18 mouse cellular contexts compared by ENCODE assay signal in the genomic region with DNA sequence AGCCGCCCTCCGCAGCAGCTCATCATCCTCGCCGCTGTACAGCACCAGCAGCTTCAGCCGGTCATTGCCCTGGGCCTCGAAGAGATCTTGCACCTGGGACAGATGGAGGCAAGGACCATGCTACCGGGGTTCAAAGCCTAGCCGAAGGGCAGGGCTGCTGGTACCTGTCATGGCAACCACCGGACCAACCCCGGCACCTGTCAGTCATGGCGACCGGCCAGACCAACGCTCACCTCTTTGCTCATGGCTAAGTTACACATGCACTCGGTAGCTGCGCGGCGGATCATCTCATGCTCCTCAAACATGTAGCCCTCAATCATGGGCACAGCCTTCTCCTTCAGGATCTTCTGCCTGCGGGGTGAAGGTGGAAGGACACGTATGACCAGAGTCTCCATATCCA. TPM values are rescaled to one million over a fixed set of nuclear protein-coding genes. Genes with fewer than 3 reads are reported as not detected.
DNase-seq lines count a peak whose midpoint lies in the region; TF ChIP-seq lines count a peak whose summit lies in the region.
"Had no signal": no experiment of that assay in that cellular context is flagged by ENCODE, and none has a peak within 500 bp of the region (broad histone marks: within the 10 kb centered on the region; RNA-seq: fewer than 3 reads in every experiment).

No protein-coding gene starts in this region.

- H3K4me1 ChIP-seq in heart, adult 2 months (ENCODE audit: control insufficient read depth, insufficient read depth, low read length) = peaks cover 3% of the 10 kb centered on the region; the same call in 1 of the 2 replicates
- H3K4me1 ChIP-seq in E14TG2a.4 (replicated peaks; ENCODE audit: low read depth, low read length) = peaks cover 46% of the 10 kb centered on the region

- no peak overlapping the region for H3K27ac ChIP-seq in heart, adult 2 months
- H3K27ac ChIP-seq: heart, embryonic 10.5 days; hindbrain, embryonic 14.5 days; intestine, embryonic 15.5 days had no signal

- H3K4me3 ChIP-seq in heart, adult 2 months = no peak overlapping the region
- peak overlapping the region; percentile 66 for H3K4me3 ChIP-seq in E14TG2a.4 (replicated peaks; ENCODE audit: low read length)
- H3K4me3 ChIP-seq: forebrain, embryonic 13.5 days; heart, embryonic 10.5 days; intestine, embryonic 15.5 days had no signal

- no peak for TF ChIP-seq EP300 in heart, adult 2 months (IDR thresholded peaks at IDR 0.05; ENCODE audit: insufficient read depth, low read depth, low read length)

- H3K9me3 ChIP-seq in E14TG2a.4 (ENCODE audit: low read length) = no peaks in the 10 kb centered on the region
- H3K9me3 ChIP-seq: forebrain, embryonic 13.5 days; G1E; heart, embryonic 10.5 days; intestine, embryonic 15.5 days had no signal

- peak; percentile 52 for DNase-seq in cerebellum, adult 11 months
- no peak for DNase-seq in cerebellum, postnatal 36 days
- DNase-seq in heart, adult 11 months = peak; percentile 95
- DNase-seq in heart, adult 2 months = no peak
- DNase-seq in ZHBTc4 (ENCODE audit: low read depth, low spot score) = peak; percentile 22
- no peak for DNase-seq in gastrocnemius, adult 8-10 months (ENCODE audit: low spot score in 2 of 2)
- DNase-seq: adrenal gland, postnatal 14 days; forebrain, postnatal 0 days; gastrocnemius, postnatal 25 days; heart, postnatal 10 days; heart, postnatal 4 days; kidney, adult 18-20 months had no signal

- no peak overlapping the region for H3K9ac ChIP-seq in heart, adult 2 months (ENCODE audit: low read depth, low read length)
- H3K9ac ChIP-seq: forebrain, embryonic 13.5 days; forebrain, postnatal 0 days; hindbrain, embryonic 14.5 days; intestine, embryonic 15.5 days had no signal

- intact Hi-C loops in heart, adult 2 months (cut with DNase I) = no loop called here

- H3K79me2 ChIP-seq in heart, adult 2 months (replicated peaks; ENCODE audit: control insufficient read depth, insufficient read depth, low read length) = no peaks in the 10 kb centered on the region

- TF ChIP-seq POLR2A in heart, adult 2 months (IDR thresholded peaks at IDR 0.05; ENCODE audit: insufficient read depth, low read depth, low read length) = no peak

- H3K36me3 ChIP-seq in heart, adult 2 months (ENCODE audit: control insufficient read depth, insufficient read depth, low read length) = no peaks in the 10 kb centered on the region
- H3K36me3 ChIP-seq in E14TG2a.4 (ENCODE audit: insufficient read depth, low read length) = peaks cover 57% of the 10 kb centered on the region

- 97% methylated on average over 19 of the region's 19 CpGs for WGBS in heart, adult 2 months

- no peaks in the 10 kb centered on the region for H3K27me3 ChIP-seq in heart, adult 2 months (ENCODE audit: control insufficient read depth, insufficient read depth, low read length)
- no peaks in the 10 kb centered on the region for H3K27me3 ChIP-seq in E14TG2a.4 (ENCODE audit: insufficient read depth, low read length)
- H3K27me3 ChIP-seq: forebrain, embryonic 13.5 days; intestine, embryonic 15.5 days had no signal

- TF ChIP-seq CTCF in heart, adult 2 months (IDR thresholded peaks at IDR 0.05) = no peak
- no peak for TF ChIP-seq CTCF in E14TG2a.4 (conservative IDR thresholded peaks at IDR 0.05; ENCODE audit: low read length)

RNA-seq across cellular contexts. Expression of a gene that starts 1.8 kb away (rescaled TPM):
- 1 to 10 TPM; 5.6 to 6.1 TPM for total RNA-seq in heart, adult 2 months (2021)
- polyA plus RNA-seq in heart, adult 2 months (2012; rRNA removed) = 7.0 and 7.4 TPM in 2 replicates
- 1 to 10 TPM; 5.6 to 7.7 (median 6.5) TPM for total RNA-seq in gastrocnemius, adult 8-10 months (2022)

RNA-seq across cellular contexts. Expression of a gene that starts 14.7 kb away (rescaled TPM):
- 10 to 100 TPM; 15.8 to 16.8 TPM for total RNA-seq in heart, adult 2 months (2021)
- 23.0 and 24.0 TPM in 2 replicates for polyA plus RNA-seq in heart, adult 2 months (2012; rRNA removed)
- 10 to 100 TPM; 10.4 to 14.9 (median 12.0) TPM for total RNA-seq in gastrocnemius, adult 8-10 months (2022)

RNA-seq across cellular contexts. Expression of a gene that starts 16.8 kb away (rescaled TPM):
- total RNA-seq in heart, adult 2 months (2021) = 10 to 100 TPM; 30.0 to 39.9 TPM
- polyA plus RNA-seq in heart, adult 2 months (2012; rRNA removed) = 47.7 and 77.5 TPM in 2 replicates
- 10 to 100 TPM; 22.9 to 26.1 (median 24.6) TPM for total RNA-seq in gastrocnemius, adult 8-10 months (2022)

RNA-seq across cellular contexts. Expression of a gene that starts 31.8 kb away (rescaled TPM):
- total RNA-seq in heart, adult 2 months (2021) = 1 to 10 TPM in 1 of 2 experiments, under 1 TPM in 1; 0.47 to 1.5 TPM
- 1.1 and 2.8 TPM in 2 replicates for polyA plus RNA-seq in heart, adult 2 months (2012; rRNA removed)
- total RNA-seq in gastrocnemius, adult 8-10 months (2022) = under 1 TPM in 1 of 4 experiments, not detected in 3; 0.17 TPM

RNA-seq across cellular contexts. Expression of a gene that starts 45.1 kb away (rescaled TPM):
- total RNA-seq in heart, adult 2 months (2021) = 10 to 100 TPM; 55.7 to 58.7 TPM
- polyA plus RNA-seq in heart, adult 2 months (2012; rRNA removed) = 75.8 and 82.4 TPM in 2 replicates
- 100 to 1,000 TPM; 139 to 171 (median 148) TPM for total RNA-seq in gastrocnemius, adult 8-10 months (2022)

Comparison
In these comparisons a context has a peak if more than half of its experiments do, and no peak if none do; other contexts are left out.
1. DNase-seq: peak in cerebellum, adult 11 months (single experiment), heart, adult 11 months (single experiment) and ZHBTc4 (single experiment); none in cerebellum, postnatal 36 days (0 of 2), heart, adult 2 months (0 of 2) and gastrocnemius, adult 8-10 months (0 of 2).